Mouse (Mus musculus) G1E (cell line): ENCODE results near the gene Fggy. TPM values are rescaled to one million over a fixed set of nuclear protein-coding genes. Genes with fewer than 3 reads are reported as not detected.

Experiments
- ATAC-seq: 2 replicates; pipeline ENCODE4 v1.8.0; 2016; ENCODE audit warnings: mild to moderate bottlenecking; ENCODE audit not compliant: insufficient number of reproducible peaks, poor library complexity, low FRiP score, severe bottlenecking; ENCODE audit errors: extremely low read depth
- DNase-seq: peaks from one replicate; pipeline ENCODE4 v3.0.0; 2012; ENCODE audit warnings: low spot score
- H3K27me3 ChIP-seq: 2 replicates; pipeline ENCODE4 v1.6.1; 2012; ENCODE audit warnings: mild to moderate bottlenecking, low read length, inconsistent platforms; ENCODE audit not compliant: insufficient read depth
- H3K36me3 ChIP-seq: replicated peaks from 2 replicates; pipeline ENCODE3; 2012; ENCODE audit warnings: mild to moderate bottlenecking, inconsistent platforms
- H3K4me1 ChIP-seq: 2 replicates; pipeline ENCODE4 v1.6.1; 2012; ENCODE audit warnings: low read depth, low read length, inconsistent platforms, mixed read lengths; ENCODE audit not compliant: insufficient read depth
- H3K4me3 ChIP-seq: 2 replicates; pipeline ENCODE4 v1.5.1; 2012; ENCODE audit warnings: low read depth, mild to moderate bottlenecking, inconsistent platforms, low read length, moderate library complexity, mixed read lengths
- H3K9me3 ChIP-seq: replicated peaks from 2 replicates; pipeline ENCODE4 v1.6.1; 2012; ENCODE audit warnings: inconsistent platforms
- CTCF ChIP-seq: IDR thresholded peaks from 2 replicates; pipeline ENCODE4 v1.5.1; 2012; ENCODE audit warnings: low read depth, low read length, inconsistent platforms, mixed read lengths
- GATA1 ChIP-seq: IDR thresholded peaks from 2 replicates; pipeline ENCODE4 v1.6.1; 2012; ENCODE audit warnings: borderline replicate concordance, low read length, inconsistent platforms, mixed read lengths
- GATA2 ChIP-seq: IDR thresholded peaks from 2 replicates; pipeline ENCODE4 v1.6.1; 2012; ENCODE audit warnings: low read depth, low read length, inconsistent platforms, borderline replicate concordance
- POLR2AphosphoS5 ChIP-seq: IDR thresholded peaks from 2 replicates; pipeline ENCODE4 v1.6.1; 2012; ENCODE audit warnings: low read depth, low read length, inconsistent platforms; ENCODE audit not compliant: insufficient replicate concordance
- TAL1 ChIP-seq: conservative IDR thresholded peaks from 2 replicates; pipeline ENCODE4 v1.6.1; 2012; ENCODE audit warnings: low read depth, low read length, inconsistent platforms, mixed read lengths
- polyA plus RNA-seq: library from polyadenylated mRNA; stranded (reverse); fragments of >175 nt; gene quantifications from 2 replicates; pipeline ENCODE4 v1.2.3, GENCODE M21; 2012
- total RNA-seq, 2 experiments: library from RNA; stranded (forward) in 1 of 2; stranded (reverse) in 1 of 2; fragments of 200-1000 nt in 1 of 2; fragments of >200 nt in 1 of 2; fragmentation: Nextera tagmentation in 1 of 2; gene quantifications; 2 replicates each; pipeline ENCODE4 v1.2.3; 2014 to 2017

The Fggy gene
- total and polyA plus RNA-seq, 3 experiments: not detected

GRCm38 (mm10) chr4:95868348-95868747 lies 311.0 kb downstream of the Fggy start:
- DNase-seq (no peak), ATAC-seq (no peak)
- Histone ChIP-seq H3K4me3 (no peak overlapping the region), H3K9me3 (no peaks in the 10 kb centered on the region), H3K36me3 (no peaks in the 10 kb centered on the region), H3K27me3 (no peaks in the 10 kb centered on the region), H3K4me1 (no peaks in the 10 kb centered on the region)
- TF ChIP-seq CTCF (no peak), TAL1 (no peak), GATA1 (no peak), POLR2AphosphoS5 (no peak), GATA2 (no peak)

DNA sequence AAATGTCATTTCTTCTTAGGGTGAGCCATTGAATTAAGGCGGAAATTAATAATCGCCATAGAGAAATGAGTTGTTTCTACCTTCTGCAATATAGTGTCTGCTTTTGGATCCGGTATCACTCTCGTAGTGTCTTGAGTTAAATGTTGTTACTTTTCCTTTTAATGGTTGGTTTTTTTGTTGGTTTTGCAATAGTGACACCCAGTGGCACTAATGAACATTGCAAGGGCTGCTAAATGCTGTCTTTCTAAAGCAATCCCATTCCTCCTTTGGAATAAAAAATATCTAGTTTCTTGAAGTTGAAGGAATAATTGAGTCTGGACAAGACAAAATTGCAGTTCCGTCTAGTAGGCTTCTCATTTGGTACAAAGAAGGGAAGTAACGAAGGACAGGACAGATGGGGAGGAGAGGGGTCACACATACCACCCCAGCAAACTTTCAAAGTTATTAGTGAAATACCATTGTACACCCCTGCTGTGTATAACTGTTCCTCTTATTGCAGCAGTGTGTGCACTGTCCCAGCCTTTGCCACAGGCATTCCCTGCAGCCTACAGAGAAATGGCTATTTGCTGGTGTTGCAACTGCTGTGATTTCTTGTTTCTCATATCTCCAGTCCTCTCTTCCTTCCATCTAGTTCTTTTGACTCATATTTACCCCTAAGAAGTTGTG lies 314.0 kb downstream of the Fggy start:
- TF ChIP-seq GATA2 (no peak), TAL1 (no peak), GATA1 (no peak), CTCF (0 out of 2 replicates have a peak, but pooled peaks have one; percentile 4), POLR2AphosphoS5 (no peak)
- Histone ChIP-seq H3K4me1 (no peaks in the 10 kb centered on the region), H3K9me3 (no peaks in the 10 kb centered on the region), H3K36me3 (no peaks in the 10 kb centered on the region), H3K27me3 (no peaks in the 10 kb centered on the region), H3K4me3 (no peak overlapping the region)
- ATAC-seq: no peak
- no peak for DNase-seq

- ATAC-seq: no peak
- H3K4me3 ChIP-seq: no peak overlapping the region
Observed at GRCm38 (mm10) chr4:95875896-95876295, 318.6 kb downstream of the Fggy start.

GRCm38 (mm10) chr4:95877436-95877835 lies 320.1 kb downstream of the Fggy start:
- TF ChIP-seq POLR2AphosphoS5 (no peak), GATA1 (no peak), TAL1 (no peak)
- Histone ChIP-seq H3K36me3 (no peaks in the 10 kb centered on the region), H3K9me3 (no peaks in the 10 kb centered on the region), H3K4me1 (no peaks in the 10 kb centered on the region), H3K4me3 (no peak overlapping the region), H3K27me3 (no peaks in the 10 kb centered on the region)
- no peak for ATAC-seq
- no peak for DNase-seq

More at GRCm38 (mm10) chr4:95875896-95876295, 318.6 kb downstream of the Fggy start:
- no peaks in the 10 kb centered on the region for H3K27me3 ChIP-seq
- H3K9me3 ChIP-seq: no peaks in the 10 kb centered on the region
- H3K4me1 ChIP-seq: no peaks in the 10 kb centered on the region
- no peak for DNase-seq
- TF ChIP-seq GATA2 (no peak), POLR2AphosphoS5 (no peak), TAL1 (no peak), CTCF (no peak), GATA1 (no peak)
- H3K36me3 ChIP-seq: no peaks in the 10 kb centered on the region

- no peak for DNase-seq
Observed at GRCm38 (mm10) chr4:95881751-95882350, 324.5 kb downstream of the Fggy start.

DNA sequence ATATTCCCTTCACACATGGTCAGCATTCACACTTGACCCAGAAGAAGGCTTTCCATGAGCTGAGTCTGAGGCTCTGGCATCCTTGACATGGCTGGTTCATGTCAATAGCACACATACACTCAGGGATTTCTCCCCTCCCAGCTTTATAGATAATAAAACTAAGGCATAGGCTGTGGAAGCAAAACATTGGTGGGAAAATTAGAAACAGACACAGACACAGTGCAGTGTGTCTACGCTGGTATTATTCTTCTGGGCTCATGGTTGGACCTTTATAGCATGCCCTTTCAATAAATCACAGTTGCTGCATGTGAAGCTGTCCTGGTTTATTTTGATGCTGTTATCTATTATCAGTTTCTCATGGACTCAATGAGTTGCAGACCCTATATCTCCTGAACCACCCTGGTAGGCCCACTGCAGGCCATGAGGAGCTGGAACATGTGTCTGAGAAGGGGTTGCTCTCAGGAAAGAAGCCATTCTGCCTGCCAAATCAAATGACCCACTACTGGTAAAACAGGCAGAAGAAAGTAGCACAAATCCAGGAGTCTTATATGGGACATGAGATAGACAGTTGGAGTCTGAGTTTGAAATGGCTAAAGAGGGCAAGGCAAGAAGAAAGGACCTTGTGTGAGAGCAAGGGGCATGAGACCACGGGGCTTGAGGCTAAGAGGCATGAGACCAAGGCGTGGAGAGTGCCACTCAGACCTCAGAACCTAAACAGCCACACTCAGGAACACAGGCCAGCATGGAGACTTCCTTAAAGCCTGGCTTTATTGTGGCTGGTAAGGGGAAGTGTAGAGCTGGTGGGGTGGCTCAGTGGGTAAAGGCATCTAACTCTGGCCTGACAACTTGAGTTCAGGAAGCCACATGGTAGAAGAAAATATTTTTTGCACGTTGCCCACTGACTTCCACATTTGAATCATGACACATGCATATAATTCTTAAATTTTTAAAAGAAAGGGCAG lies 327.2 kb downstream of the Fggy start:
- DNase-seq (no peak), ATAC-seq (no peak)
- TF ChIP-seq CTCF (no peak), POLR2AphosphoS5 (no peak), GATA1 (no peak), GATA2 (no peak), TAL1 (no peak)

More at GRCm38 (mm10) chr4:95881751-95882350, 324.5 kb downstream of the Fggy start:
- no peaks in the 10 kb centered on the region for H3K36me3 ChIP-seq
- TF ChIP-seq POLR2AphosphoS5 (no peak), GATA1 (no peak), TAL1 (no peak), CTCF (no peak), GATA2 (no peak)
- no peak overlapping the region for H3K4me3 ChIP-seq
- H3K27me3 ChIP-seq: no peaks in the 10 kb centered on the region
- no peak for ATAC-seq
- no peaks in the 10 kb centered on the region for H3K4me1 ChIP-seq
- no peaks in the 10 kb centered on the region for H3K9me3 ChIP-seq

More for the DNA sequence above, 327.2 kb downstream of the Fggy start:
- Histone ChIP-seq H3K4me3 (no peak overlapping the region), H3K27me3 (no peaks in the 10 kb centered on the region), H3K36me3 (no peaks in the 10 kb centered on the region), H3K4me1 (no peaks in the 10 kb centered on the region), H3K9me3 (no peaks in the 10 kb centered on the region)
